Mouse (Mus musculus) testis, adult 10 weeks (tissue): ENCODE measurements around the gene Pradc1. TPM values are rescaled to one million over a fixed set of nuclear protein-coding genes. Genes with fewer than 3 reads are reported as not detected.

Experiments
- polyA plus RNA-seq: library from polyadenylated mRNA; stranded (reverse); fragments of 350-450 nt; fragmentation: Illumina TruSeq; extraction: RNeasy Lipid Tissue Mini Kit (QIAGEN cat#74804); gene quantifications from one replicate; pipeline ENCODE4 v1.2.3, GENCODE M21; 2014; ENCODE audit warnings: low read depth, low replicate concordance

Gene Pradc1
- polyA plus RNA-seq = 4.5 TPM

GRCm38 (mm10) chr6:85451664-85452410 lies at the start of gene Pradc1:
Pradc1 (minus strand) TSS chr6:85451970.

GRCm38 (mm10) chr6:85450697-85451663 lies 790 bp downstream of the Pradc1 start, which contains the start of gene Cct7:
Cct7 (plus strand) TSS chr6:85451514.

DNA sequence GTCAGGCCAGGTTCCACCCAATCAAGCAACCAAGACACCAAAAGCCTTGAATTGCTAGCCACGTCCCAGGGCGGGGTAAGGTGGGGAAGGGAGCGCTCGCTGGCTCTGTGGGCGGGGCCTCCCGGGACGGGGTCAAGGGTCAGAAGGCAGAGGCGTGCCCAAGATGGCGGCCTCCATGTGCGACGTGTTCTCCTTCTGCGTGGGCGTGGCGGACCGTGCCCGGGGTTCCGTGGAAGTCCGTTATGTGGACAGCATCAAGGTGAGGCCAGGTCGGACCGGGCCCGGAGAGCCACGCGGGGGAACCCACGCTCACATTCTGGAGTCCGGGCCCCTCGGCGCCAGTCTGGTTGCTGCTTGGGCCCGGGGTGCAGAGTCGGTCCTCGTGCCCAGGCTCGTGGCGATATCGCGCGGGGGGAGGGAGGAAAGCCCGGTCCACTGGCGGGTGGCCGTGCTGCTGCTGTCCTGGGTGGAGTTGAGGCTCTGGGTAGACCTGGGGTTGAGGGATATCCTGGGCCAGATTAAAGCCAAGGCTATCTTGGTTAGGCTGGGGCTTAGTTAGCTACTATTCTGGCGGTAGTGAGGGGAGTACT lies 19.8 kb downstream of the Pradc1 start, which contains the start of gene Smyd5:
Smyd5 (plus strand) TSS at position 148 of the 590 bp plus-strand sequence.

GRCm38 (mm10) chr6:85423836-85424379 lies 27.9 kb downstream of the Pradc1 start, which contains the start of gene Noto:
Noto (plus strand) TSS chr6:85423886.

Other genes with a start within 250 kb of the Pradc1 start
- 0.24 TPM for gene Sfxn5, start 118.5 kb downstream of the Pradc1 start, polyA plus RNA-seq
- 20.2 TPM for gene Rab11fip5, start 77.3 kb downstream of the Pradc1 start, polyA plus RNA-seq
- gene Noto, start 28.1 kb downstream of the Pradc1 start, polyA plus RNA-seq = not detected
- gene Smyd5, start 20.0 kb downstream of the Pradc1 start, polyA plus RNA-seq = 1.5 TPM
- 361 TPM for gene Cct7, start 456 bp downstream of the Pradc1 start, polyA plus RNA-seq
- 0.08 TPM for gene Fbxo41, start 51.0 kb upstream of the Pradc1 start, polyA plus RNA-seq
- 0.21 TPM for gene Egr4, start 61.6 kb upstream of the Pradc1 start, polyA plus RNA-seq
- gene Alms1, start 135.6 kb upstream of the Pradc1 start, polyA plus RNA-seq = 117 TPM